In the genomic region with DNA sequence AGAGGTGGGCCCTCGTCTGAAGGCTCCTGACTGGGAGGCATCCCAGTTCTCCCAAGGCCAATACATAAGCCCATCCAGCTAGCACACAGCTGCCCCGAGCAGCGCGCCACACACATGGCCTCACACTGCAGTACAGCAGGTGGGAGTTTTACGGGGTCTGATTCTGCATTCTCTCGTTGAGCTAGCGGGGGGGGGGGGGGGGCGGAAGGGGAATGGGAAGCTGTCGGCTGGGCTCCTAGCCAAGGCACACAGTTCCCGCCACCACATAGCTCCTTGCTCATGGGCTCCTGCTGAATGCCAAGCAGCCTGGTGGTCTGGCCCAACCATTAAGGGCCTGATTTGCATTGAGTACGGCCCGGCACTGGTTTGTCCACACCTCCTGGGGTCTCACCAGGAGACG, we compare ENCODE assay signal across 12 mouse cellular contexts.
DNase-seq lines count a peak whose midpoint lies in the region; ATAC-seq lines count a peak whose summit lies in the region.
"Had no signal": no experiment of that assay in that cellular context is flagged by ENCODE, and none has a peak within 500 bp of the region (broad histone marks: within the 10 kb centered on the region; RNA-seq: fewer than 3 reads in every experiment).

No protein-coding gene starts in this region.

- no peaks in the 10 kb centered on the region for H3K9me3 ChIP-seq in limb, embryonic 12.5 days
- no peaks in the 10 kb centered on the region for H3K9me3 ChIP-seq in neural tube, embryonic 14.5 days (ENCODE audit: control insufficient read depth, low read length)
- H3K9me3 ChIP-seq: heart, embryonic 12.5 days had no signal

- peaks cover 15% of the 10 kb centered on the region for H3K27me3 ChIP-seq in limb, embryonic 12.5 days
- no peaks in the 10 kb centered on the region for H3K27me3 ChIP-seq in neural tube, embryonic 14.5 days (ENCODE audit: control insufficient read depth, insufficient read depth, low read length)

- peaks cover 52% of the 10 kb centered on the region for H3K4me1 ChIP-seq in limb, embryonic 12.5 days (replicated peaks)
- H3K4me1 ChIP-seq in neural tube, embryonic 14.5 days (ENCODE audit: control insufficient read depth, insufficient read depth, low read length), result peaks cover 4% of the 10 kb centered on the region
- H3K4me1 ChIP-seq: heart, embryonic 12.5 days had no signal

- H3K4me2 ChIP-seq in limb, embryonic 12.5 days, result no peak overlapping the region
- no peak overlapping the region for H3K4me2 ChIP-seq in neural tube, embryonic 14.5 days (ENCODE audit: low read depth, low read length)
- H3K4me2 ChIP-seq: heart, embryonic 12.5 days had no signal

- DNase-seq in embryo, embryonic 11 days, result peak; percentile 23
- no peak for DNase-seq in embryo, embryonic 9.5 days (ENCODE audit: extremely low spot score)
- DNase-seq in right cerebral cortex, postnatal 14 days, result peak; percentile 21
- no peak for DNase-seq in right cerebral cortex, adult 18-20 months
- no peak for DNase-seq in gastrocnemius, postnatal 10 days
- DNase-seq in heart, adult 11 months, result no peak
- DNase-seq: adrenal gland, postnatal 25 days; lung, adult 2 months; thymus, postnatal 25 days had no signal

- H3K4me3 ChIP-seq in limb, embryonic 12.5 days (replicated peaks), result no peak overlapping the region
- H3K4me3 ChIP-seq in neural tube, embryonic 14.5 days (ENCODE audit: low read depth, low read length), result no peak overlapping the region
- H3K4me3 ChIP-seq: heart, embryonic 12.5 days had no signal

- peak overlapping the region; percentile 62; the same call in 1 of the 2 replicates for H3K27ac ChIP-seq in limb, embryonic 12.5 days
- no peak overlapping the region for H3K27ac ChIP-seq in neural tube, embryonic 14.5 days (ENCODE audit: low read depth, low read length)

- H3K9ac ChIP-seq in limb, embryonic 12.5 days (replicated peaks), result no peak overlapping the region
- no peak overlapping the region for H3K9ac ChIP-seq in neural tube, embryonic 14.5 days (replicated peaks; ENCODE audit: low read depth, low read length)
- H3K9ac ChIP-seq: heart, embryonic 12.5 days had no signal

- no peaks in the 10 kb centered on the region for H3K36me3 ChIP-seq in limb, embryonic 12.5 days
- H3K36me3 ChIP-seq in neural tube, embryonic 14.5 days (ENCODE audit: control insufficient read depth, insufficient read depth, low read length), result no peaks in the 10 kb centered on the region
- H3K36me3 ChIP-seq: heart, embryonic 12.5 days had no signal

- ATAC-seq in limb, embryonic 12.5 days (ENCODE audit: insufficient number of reproducible peaks, insufficient read depth, low FRiP score, low TSS enrichment, low read depth), result peak; percentile 86
- ATAC-seq in neural tube, embryonic 14.5 days (ENCODE audit: low read depth), result peak; percentile 69; the same call in 1 of the 2 replicates

- 20% methylated on average over 10 of the region's 13 CpGs for WGBS in limb, embryonic 12.5 days
- WGBS in neural tube, embryonic 14.5 days, result 12% methylated on average over 11 of the region's 13 CpGs

Comparison
In these comparisons a context has a peak if more than half of its experiments do, and no peak if none do; other contexts are left out.
1. DNase-seq: peak in embryo, embryonic 11 days (single experiment) and right cerebral cortex, postnatal 14 days (single experiment); none in embryo, embryonic 9.5 days (single experiment), right cerebral cortex, adult 18-20 months (single experiment), gastrocnemius, postnatal 10 days (single experiment) and heart, adult 11 months (single experiment).